Mouse (Mus musculus): ENCODE measurements at regions not wholly inside any gene's neighbourhood (a gene's known extent, or its start where the extent isn't known, plus 50 kb on each side); places are given as distances from the start of the nearest gene placed in this dataset.

GRCm38 (mm10) chr14:76222320-76222626 lies 111.6 kb downstream of the Nufip1 start:
- Histone ChIP-seq H3K27ac (replicated peaks) (no peak overlapping the region), H3K9ac (no peak overlapping the region), H3K4me2 (no peak overlapping the region), H3K4me1 (peaks cover 8% of the 10 kb centered on the region), H3K9me3 (peaks cover 10% of the 10 kb centered on the region), H3K36me3 (no peaks in the 10 kb centered on the region), H3K4me3 (no peak overlapping the region), H3K27me3 (replicated peaks) (no peaks in the 10 kb centered on the region)
- 80% methylated on average over 1 of the region's 1 CpGs for WGBS
- no peak for ATAC-seq (ENCODE audit: extremely low read depth, insufficient number of reproducible peaks, low FRiP score, low TSS enrichment)

GRCm38 (mm10) chr14:76223036-76223650 lies 112.5 kb downstream of the Nufip1 start:
- H3K4me3 ChIP-seq = no peak overlapping the region
- no peak overlapping the region for H3K4me2 ChIP-seq
- ATAC-seq (ENCODE audit: extremely low read depth, insufficient number of reproducible peaks, low FRiP score, low TSS enrichment) = no peak
- no peak overlapping the region for H3K27ac ChIP-seq (replicated peaks)
- peaks cover 5% of the 10 kb centered on the region for H3K9me3 ChIP-seq
- WGBS = 68% methylated on average over 8 of the region's 8 CpGs
- no peaks in the 10 kb centered on the region for H3K36me3 ChIP-seq
- no peaks in the 10 kb centered on the region for H3K27me3 ChIP-seq (replicated peaks)
- no peak overlapping the region for H3K9ac ChIP-seq
- H3K4me1 ChIP-seq = peaks cover 8% of the 10 kb centered on the region

- Histone ChIP-seq H3K9ac (no peak overlapping the region), H3K4me1 (peaks cover 8% of the 10 kb centered on the region), H3K9me3 (no peaks in the 10 kb centered on the region), H3K4me2 (no peak overlapping the region), H3K27me3 (replicated peaks) (no peaks in the 10 kb centered on the region), H3K27ac (replicated peaks) (no peak overlapping the region), H3K4me3 (no peak overlapping the region), H3K36me3 (no peaks in the 10 kb centered on the region)
- ATAC-seq (ENCODE audit: extremely low read depth, insufficient number of reproducible peaks, low FRiP score, low TSS enrichment) = no peak
- WGBS = 84% methylated on average over 2 of the region's 2 CpGs
Observed at GRCm38 (mm10) chr14:76223903-76224302, 113.2 kb downstream of the Nufip1 start.

GRCm38 (mm10) chr14:76225532-76225931 lies 114.8 kb downstream of the Nufip1 start:
- H3K4me1 ChIP-seq = peaks cover 12% of the 10 kb centered on the region
- H3K4me3 ChIP-seq = no peak overlapping the region
- ATAC-seq (ENCODE audit: extremely low read depth, insufficient number of reproducible peaks, low FRiP score, low TSS enrichment) = no peak
- no peak overlapping the region for H3K9ac ChIP-seq
- 80% methylated on average over 12 of the region's 12 CpGs for WGBS
- H3K9me3 ChIP-seq = no peaks in the 10 kb centered on the region
- no peak overlapping the region for H3K27ac ChIP-seq (replicated peaks)
- H3K4me2 ChIP-seq = no peak overlapping the region
- no peaks in the 10 kb centered on the region for H3K36me3 ChIP-seq
- no peaks in the 10 kb centered on the region for H3K27me3 ChIP-seq (replicated peaks)

- WGBS = 41% methylated on average over 4 of the region's 4 CpGs
- no peak for ATAC-seq (ENCODE audit: extremely low read depth, insufficient number of reproducible peaks, low FRiP score, low TSS enrichment)
Observed at GRCm38 (mm10) chr14:76226621-76227297, 116.1 kb downstream of the Nufip1 start.

GRCm38 (mm10) chr14:76228968-76229555 lies 118.4 kb downstream of the Nufip1 start:
- no peak overlapping the region for H3K27ac ChIP-seq (replicated peaks)
- no peaks in the 10 kb centered on the region for H3K36me3 ChIP-seq
- no peak for ATAC-seq (ENCODE audit: extremely low read depth, insufficient number of reproducible peaks, low FRiP score, low TSS enrichment)
- H3K27me3 ChIP-seq (replicated peaks) = no peaks in the 10 kb centered on the region
- H3K9me3 ChIP-seq = no peaks in the 10 kb centered on the region
- peaks cover 12% of the 10 kb centered on the region for H3K4me1 ChIP-seq
- H3K4me2 ChIP-seq = no peak overlapping the region
- 30% methylated on average over 9 of the region's 9 CpGs for WGBS
- H3K9ac ChIP-seq = no peak overlapping the region
- no peak overlapping the region for H3K4me3 ChIP-seq

More at GRCm38 (mm10) chr14:76226621-76227297, 116.1 kb downstream of the Nufip1 start:
- no peak overlapping the region for H3K27ac ChIP-seq (replicated peaks)
- no peak overlapping the region for H3K4me2 ChIP-seq
- no peak overlapping the region for H3K9ac ChIP-seq
- no peaks in the 10 kb centered on the region for H3K27me3 ChIP-seq (replicated peaks)
- no peaks in the 10 kb centered on the region for H3K9me3 ChIP-seq
- no peaks in the 10 kb centered on the region for H3K36me3 ChIP-seq
- peaks cover 12% of the 10 kb centered on the region for H3K4me1 ChIP-seq
- no peak overlapping the region for H3K4me3 ChIP-seq

- H3K4me2 ChIP-seq = no peak overlapping the region
- H3K4me3 ChIP-seq = no peak overlapping the region
- H3K9ac ChIP-seq = no peak overlapping the region
- H3K36me3 ChIP-seq = no peaks in the 10 kb centered on the region
- H3K4me1 ChIP-seq = peaks cover 16% of the 10 kb centered on the region
- no peak for ATAC-seq (ENCODE audit: extremely low read depth, insufficient number of reproducible peaks, low FRiP score, low TSS enrichment)
- no peak overlapping the region for H3K27ac ChIP-seq (replicated peaks)
- H3K27me3 ChIP-seq (replicated peaks) = no peaks in the 10 kb centered on the region
- H3K9me3 ChIP-seq = no peaks in the 10 kb centered on the region
- 67% methylated on average over 14 of the region's 14 CpGs for WGBS
Observed at GRCm38 (mm10) chr14:76239856-76240493, 129.3 kb downstream of the Nufip1 start.

- WGBS = 63% methylated on average over 14 of the region's 14 CpGs
- Histone ChIP-seq H3K9ac (no peak overlapping the region; the same call in 1 of the 2 replicates), H3K27me3 (replicated peaks) (no peaks in the 10 kb centered on the region), H3K9me3 (no peaks in the 10 kb centered on the region), H3K4me1 (peaks cover 17% of the 10 kb centered on the region), H3K27ac (replicated peaks) (peak overlapping the region; percentile 56), H3K4me3 (no peak overlapping the region), H3K36me3 (no peaks in the 10 kb centered on the region), H3K4me2 (peak overlapping the region; percentile 31; the same call in 1 of the 2 replicates)
- ATAC-seq (ENCODE audit: extremely low read depth, insufficient number of reproducible peaks, low FRiP score, low TSS enrichment) = no peak
Observed at GRCm38 (mm10) chr14:76243581-76244337, 133.1 kb downstream of the Nufip1 start.

- Histone ChIP-seq H3K9ac (no peak overlapping the region; the same call in 1 of the 2 replicates), H3K27me3 (replicated peaks) (no peaks in the 10 kb centered on the region), H3K4me1 (peaks cover 17% of the 10 kb centered on the region), H3K9me3 (no peaks in the 10 kb centered on the region), H3K4me3 (no peak overlapping the region), H3K27ac (replicated peaks) (peak overlapping the region; percentile 56), H3K36me3 (no peaks in the 10 kb centered on the region), H3K4me2 (peak overlapping the region; percentile 31)
- 35% methylated on average over 18 of the region's 18 CpGs for WGBS
- no peak for ATAC-seq (ENCODE audit: extremely low read depth, insufficient number of reproducible peaks, low FRiP score, low TSS enrichment)
Observed at GRCm38 (mm10) chr14:76244338-76245062, 133.8 kb downstream of the Nufip1 start.

GRCm38 (mm10) chr14:76245063-76245396 lies 134.3 kb downstream of the Nufip1 start:
- H3K4me2 ChIP-seq = no peak overlapping the region
- H3K36me3 ChIP-seq = no peaks in the 10 kb centered on the region
- no peak overlapping the region for H3K9ac ChIP-seq
- no peak overlapping the region for H3K4me3 ChIP-seq
- no peaks in the 10 kb centered on the region for H3K9me3 ChIP-seq
- WGBS = 66% methylated on average over 4 of the region's 4 CpGs
- ATAC-seq (ENCODE audit: extremely low read depth, insufficient number of reproducible peaks, low FRiP score, low TSS enrichment) = no peak
- H3K4me1 ChIP-seq = peaks cover 17% of the 10 kb centered on the region
- H3K27me3 ChIP-seq (replicated peaks) = no peaks in the 10 kb centered on the region
- H3K27ac ChIP-seq (replicated peaks) = no peak overlapping the region

GRCm38 (mm10) chr14:76247664-76248063 lies 137.0 kb downstream of the Nufip1 start:
- Histone ChIP-seq H3K9me3 (no peaks in the 10 kb centered on the region), H3K4me2 (no peak overlapping the region), H3K27ac (replicated peaks) (no peak overlapping the region), H3K4me3 (no peak overlapping the region), H3K36me3 (no peaks in the 10 kb centered on the region), H3K4me1 (peaks cover 17% of the 10 kb centered on the region), H3K27me3 (replicated peaks) (no peaks in the 10 kb centered on the region), H3K9ac (no peak overlapping the region)
- WGBS = 83% methylated on average over 4 of the region's 4 CpGs
- no peak for ATAC-seq (ENCODE audit: extremely low read depth, insufficient number of reproducible peaks, low FRiP score, low TSS enrichment)

All from heart, embryonic 13.5 days (tissue).